Mouse (Mus musculus) stomach, embryonic 14.5 days (tissue): ENCODE data around the gene Crnkl1. TPM values are rescaled to one million over a fixed set of nuclear protein-coding genes. Genes with fewer than 3 reads are reported as not detected.
"Not testable (repeated sequence)": the region's sequence is repeated elsewhere in the genome, so short reads cannot be mapped to it uniquely, and the experiment has no call there.

ENCODE experiments used
- ATAC-seq: fragments of 200-750 bp; cut with Nextera tagmentation; 2 replicates; pipeline ENCODE4 v1.8.0; 2017; ENCODE audit warnings: low read depth, moderate TSS enrichment; ENCODE audit not compliant: insufficient number of reproducible peaks, insufficient read depth, low FRiP score
- H3K27ac ChIP-seq: fragments of 300-500 bp; sonication (generic); 2 replicates; pipeline ENCODE4 v1.5.1; 2014; ENCODE audit warnings: mild to moderate bottlenecking, low read length, moderate library complexity, mixed read lengths
- H3K27me3 ChIP-seq: fragments of 300-500 bp; sonication (generic); 2 replicates; pipeline ENCODE4 v1.6.1; 2014; ENCODE audit warnings: low read length, control low read depth, mixed read lengths; ENCODE audit not compliant: control insufficient read depth, insufficient read depth
- H3K36me3 ChIP-seq: fragments of 300-500 bp; sonication (generic); 2 replicates; pipeline ENCODE4 v1.6.1; 2014; ENCODE audit warnings: mild to moderate bottlenecking, control low read depth, low read length, moderate library complexity, mixed read lengths; ENCODE audit not compliant: control insufficient read depth, insufficient read depth
- H3K4me1 ChIP-seq: fragments of 300-500 bp; sonication (generic); 2 replicates; pipeline ENCODE4 v1.6.1; 2014; ENCODE audit warnings: low read length, control low read depth, mixed read lengths; ENCODE audit not compliant: control insufficient read depth, insufficient read depth
- H3K4me2 ChIP-seq: fragments of 300-500 bp; sonication (generic); replicated peaks from 2 replicates; pipeline ENCODE4 v1.6.1; 2014; ENCODE audit warnings: low read depth, low read length, control low read depth
- H3K4me3 ChIP-seq: fragments of 300-500 bp; sonication (generic); 2 replicates; pipeline ENCODE4 v1.5.1; 2014; ENCODE audit warnings: low read depth, low read length, control low read depth
- H3K9ac ChIP-seq: fragments of 300-500 bp; sonication (generic); replicated peaks from 2 replicates; pipeline ENCODE4 v1.6.1; 2014; ENCODE audit warnings: low read depth, mild to moderate bottlenecking, control low read depth, low read length, moderate library complexity, mixed read lengths
- H3K9me3 ChIP-seq: fragments of 300-500 bp; sonication (generic); 2 replicates; pipeline ENCODE4 v1.6.1; 2016; ENCODE audit warnings: low read depth, low read length, control low read depth; ENCODE audit not compliant: control insufficient read depth
- WGBS: fragments of 180-500 bp; shearing (Covaris S2); extraction: QIAGEN DNeasy Blood & Tissue Kit; methylation state at CpG from one replicate; pipeline ENCODE4 v1.1.7; 2014; 5-methylcytosine and 5-hydroxymethylcytosine counted together
- polyA plus RNA-seq: library from polyadenylated mRNA; unstranded; fragments of >200 nt; fragmentation: Nextera tagmentation; extraction: Ambion mirVana; gene quantifications from 2 replicates; pipeline ENCODE4 v1.2.1, GENCODE M21; 2014

The Crnkl1 gene
- polyA plus RNA-seq, 1 experiment from 2014 or later = 28.7 TPM

DNA sequence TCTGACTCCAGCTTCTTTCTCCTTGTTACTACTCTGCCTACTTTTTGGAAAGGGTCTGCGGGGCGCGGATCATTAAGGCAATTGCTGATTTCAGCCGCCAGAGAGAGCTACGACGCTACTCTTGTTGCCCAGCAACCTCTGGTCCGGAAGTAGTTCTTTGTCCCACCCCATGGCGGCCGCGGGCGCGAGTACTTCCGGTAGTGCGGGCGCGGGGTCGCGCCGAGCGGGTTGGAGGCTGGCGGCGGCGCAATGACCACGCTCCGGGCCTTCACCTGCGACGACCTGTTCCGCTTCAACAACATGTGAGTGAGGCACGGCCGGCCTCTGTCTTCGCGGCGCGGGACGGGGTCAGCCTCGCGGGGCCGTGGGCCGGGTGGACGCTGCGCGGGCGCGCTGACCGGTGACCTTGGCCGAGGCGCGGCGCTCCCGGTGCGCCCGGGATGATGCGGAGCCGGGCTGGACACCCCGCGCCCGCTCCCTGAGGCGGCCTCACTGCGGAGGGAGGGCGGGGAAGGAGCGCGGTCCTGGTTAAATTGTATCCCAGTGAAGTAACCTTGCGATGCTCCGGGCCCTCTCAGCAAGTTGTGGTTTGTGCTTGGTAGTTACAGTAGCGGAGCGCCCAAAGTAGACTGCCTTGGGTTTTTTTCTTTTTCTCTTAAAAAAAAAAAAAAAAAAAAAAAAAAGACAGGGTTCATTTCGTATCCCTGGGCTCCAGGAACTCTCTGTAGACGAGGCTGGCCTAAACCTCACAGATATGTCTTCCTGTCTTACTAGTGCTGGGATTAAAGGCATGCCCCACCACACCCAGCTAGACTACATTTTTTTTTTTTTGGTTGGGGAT lies 31.5 kb downstream of the Crnkl1 start:
- H3K4me3 ChIP-seq = peak overlapping the region; percentile 94
- peak overlapping the region; percentile 42 for H3K4me2 ChIP-seq
- ATAC-seq = peak; percentile 96
- H3K4me1 ChIP-seq = peaks cover 12% of the 10 kb centered on the region; the same call in 1 of the 2 replicates
- no peaks in the 10 kb centered on the region; the same call in 1 of the 2 replicates for H3K36me3 ChIP-seq
- no peaks in the 10 kb centered on the region for H3K27me3 ChIP-seq
- under 1% methylated on average over 68 of the region's 68 CpGs for WGBS
- H3K27ac ChIP-seq = peak overlapping the region; percentile 84
- no peaks in the 10 kb centered on the region for H3K9me3 ChIP-seq
- peak overlapping the region; percentile 96 for H3K9ac ChIP-seq

DNA sequence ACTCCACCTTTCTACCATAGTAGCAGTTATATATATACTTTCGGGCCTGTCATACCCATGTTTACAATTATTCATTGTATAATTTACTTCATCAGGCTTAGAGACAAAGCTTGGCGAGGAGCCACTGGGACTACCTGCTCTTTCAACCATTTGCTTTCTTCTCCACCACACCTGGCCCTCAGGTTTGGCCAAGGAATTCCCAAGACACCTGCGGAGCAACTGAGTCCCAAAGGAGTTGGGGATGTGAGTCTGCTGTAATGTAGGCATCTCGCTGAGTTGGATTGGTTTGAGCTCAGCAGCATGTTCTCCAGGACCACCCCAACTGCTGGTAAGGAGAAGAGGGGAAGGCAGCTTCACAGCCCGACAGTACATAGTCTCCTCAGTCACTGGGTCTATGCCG lies 33.0 kb downstream of the Crnkl1 start, which contains the start of gene Naa20:
Gene Naa20 (plus strand): TSS at position 239 of the 400 bp plus-strand sequence.
- Histone ChIP-seq H3K9ac (no peak within 1 kb of the TSS; the same call in 1 of the 2 replicates), H3K4me2 (peak within 1 kb of the TSS; percentile 42), H3K9me3 (no peaks in the 10 kb centered on the region), H3K4me1 (peaks cover 12% of the 10 kb centered on the region; the same call in 1 of the 2 replicates), H3K27ac (no peak within 1 kb of the TSS; the same call in 1 of the 2 replicates), H3K4me3 (peak within 1 kb of the TSS; percentile 94), H3K27me3 (no peaks in the 10 kb centered on the region), H3K36me3 (no peaks in the 10 kb centered on the region; the same call in 1 of the 2 replicates)
- WGBS = 83% methylated on average over 6 of the region's 6 CpGs
- no peak for ATAC-seq

DNA sequence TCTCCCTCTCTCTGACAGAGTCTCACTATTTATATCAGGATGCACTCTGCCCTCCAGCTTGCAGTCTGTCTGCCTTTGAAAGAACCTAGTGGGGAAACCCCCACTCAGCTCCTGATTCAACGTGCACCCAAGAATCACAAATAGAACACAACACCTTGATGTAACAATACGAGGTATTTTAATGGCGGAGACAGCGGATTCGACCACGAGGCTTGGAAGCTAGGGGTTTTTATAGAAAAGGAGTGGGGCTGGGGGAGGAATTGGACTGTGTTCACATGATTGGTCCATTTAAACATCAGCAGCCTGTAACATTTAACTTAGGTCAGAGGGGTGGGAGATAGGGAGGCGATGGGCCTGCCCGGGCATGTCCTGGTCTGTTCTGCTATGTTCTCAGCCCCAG lies 34.5 kb downstream of the Crnkl1 start:
- H3K9me3 ChIP-seq, H3K36me3 ChIP-seq, H3K27me3 ChIP-seq, H3K9ac ChIP-seq, H3K4me2 ChIP-seq, H3K27ac ChIP-seq, H3K4me3 ChIP-seq, ATAC-seq: not testable (repeated sequence)
- peaks cover 12% of the 10 kb centered on the region; the same call in 1 of the 2 replicates for H3K4me1 ChIP-seq
- WGBS = 63% methylated on average over 7 of the region's 8 CpGs

DNA sequence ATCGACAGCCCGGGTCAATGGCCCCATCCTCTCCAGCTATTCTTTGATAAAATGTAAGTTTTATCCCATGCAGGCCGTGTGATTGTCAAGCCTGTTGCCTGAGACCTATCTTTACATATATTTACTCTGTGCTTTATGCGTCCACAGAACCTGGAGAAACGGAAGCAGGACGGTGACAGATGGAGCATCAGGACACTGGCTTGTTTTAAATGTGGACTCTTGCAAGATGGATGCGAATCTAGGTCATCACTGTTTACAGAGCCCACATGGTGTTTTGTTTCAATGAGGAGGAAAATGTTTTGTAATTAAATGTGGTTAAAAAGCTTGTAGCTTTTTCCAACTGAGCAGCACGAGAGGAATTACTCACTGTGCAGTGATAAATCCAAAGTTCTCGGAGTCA lies 36.7 kb downstream of the Crnkl1 start:
- Histone ChIP-seq H3K4me3 (no peak overlapping the region), H3K4me1 (no peaks in the 10 kb centered on the region), H3K27me3 (no peaks in the 10 kb centered on the region), H3K9me3 (no peaks in the 10 kb centered on the region), H3K36me3 (no peaks in the 10 kb centered on the region), H3K27ac (no peak overlapping the region), H3K9ac (no peak overlapping the region), H3K4me2 (no peak overlapping the region)
- ATAC-seq = no peak
- WGBS = 48% methylated on average over 9 of the region's 9 CpGs

DNA sequence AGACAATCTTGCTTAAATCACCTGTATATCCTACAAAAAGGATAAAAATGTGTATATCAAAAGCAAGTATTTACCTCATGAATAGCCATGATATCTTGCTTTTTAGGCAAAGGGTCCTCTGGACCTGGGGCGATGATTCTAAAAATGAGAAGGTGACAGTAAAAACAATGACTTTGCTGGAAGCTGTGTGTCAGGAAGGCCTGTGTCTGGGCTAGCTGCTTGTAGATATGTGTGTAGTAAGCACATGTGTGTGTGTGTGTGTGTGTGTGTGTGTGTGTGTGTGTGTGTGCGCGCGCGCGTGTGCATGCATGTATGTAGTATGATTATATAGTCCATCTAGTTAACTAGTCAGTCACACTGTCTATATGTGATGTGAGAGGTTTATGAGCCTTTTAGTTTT lies 41.1 kb downstream of the Crnkl1 start:
- H3K27ac ChIP-seq = no peak overlapping the region
- no peaks in the 10 kb centered on the region for H3K9me3 ChIP-seq
- no peak overlapping the region for H3K9ac ChIP-seq
- no peaks in the 10 kb centered on the region for H3K27me3 ChIP-seq
- 97% methylated on average over 6 of the region's 6 CpGs for WGBS
- H3K4me2 ChIP-seq = no peak overlapping the region
- no peak for ATAC-seq
- H3K36me3 ChIP-seq = no peaks in the 10 kb centered on the region
- no peaks in the 10 kb centered on the region for H3K4me1 ChIP-seq
- H3K4me3 ChIP-seq = no peak overlapping the region

DNA sequence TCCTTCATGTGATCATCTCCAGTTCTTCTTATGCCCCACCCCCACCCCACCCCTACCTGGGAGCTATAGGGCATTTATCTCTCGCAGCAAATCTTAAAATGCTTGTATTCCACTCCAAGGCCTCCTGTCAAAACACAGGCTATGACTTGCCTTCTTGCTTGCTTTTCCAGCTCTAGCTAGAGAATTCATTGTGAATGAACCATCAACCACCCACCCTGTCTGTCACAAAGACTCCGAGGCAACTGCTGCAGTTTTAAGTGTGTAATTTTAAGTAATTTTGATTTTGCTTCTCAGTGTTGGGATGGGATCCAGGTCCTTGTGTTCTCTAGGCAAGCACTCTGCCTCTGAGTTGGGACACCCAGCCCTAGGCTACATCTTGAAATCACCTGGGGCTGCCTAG lies 44.2 kb downstream of the Crnkl1 start:
- Histone ChIP-seq H3K27me3 (no peaks in the 10 kb centered on the region), H3K4me2 (no peak overlapping the region), H3K9me3 (no peaks in the 10 kb centered on the region), H3K4me3 (no peak overlapping the region), H3K36me3 (peaks cover 11% of the 10 kb centered on the region), H3K9ac (no peak overlapping the region), H3K4me1 (peaks cover 12% of the 10 kb centered on the region), H3K27ac (no peak overlapping the region)
- 74% methylated on average over 2 of the region's 2 CpGs for WGBS
- no peak for ATAC-seq

DNA sequence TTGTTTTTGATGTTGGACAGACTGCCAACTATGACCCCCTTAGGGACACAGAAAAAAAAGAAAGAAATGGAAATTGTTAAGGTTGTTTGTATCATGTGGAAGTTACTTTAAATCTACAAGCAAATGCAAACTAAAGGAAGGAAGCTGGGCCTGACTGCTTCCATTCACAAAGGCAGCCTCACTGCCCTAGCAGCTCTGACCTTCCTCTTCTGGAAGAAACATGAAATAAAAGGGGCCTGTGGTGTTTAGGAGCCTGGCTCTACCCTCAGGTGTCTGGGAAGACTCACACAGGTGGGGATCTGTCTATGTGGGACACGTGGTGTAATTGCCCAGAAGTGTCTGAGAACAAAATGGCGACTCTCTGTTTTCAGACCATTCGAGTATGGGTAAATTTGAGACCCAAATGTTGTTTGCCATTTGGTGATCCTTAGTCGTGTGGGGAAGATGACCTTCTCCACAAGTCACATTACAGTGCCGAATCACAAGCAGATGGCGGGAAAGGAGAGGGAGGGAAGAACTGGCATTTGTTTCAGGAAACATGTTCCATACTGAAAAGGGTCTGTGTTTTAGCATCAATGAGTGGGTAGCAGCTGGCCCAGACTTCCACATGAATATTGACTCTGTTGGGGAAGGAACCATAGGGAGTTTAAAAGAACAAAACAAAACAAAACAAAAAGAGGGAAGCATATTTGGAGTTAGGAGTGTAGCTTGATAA lies 45.9 kb downstream of the Crnkl1 start:
- peaks cover 15% of the 10 kb centered on the region for H3K36me3 ChIP-seq
- ATAC-seq = 0 out of 2 replicates have a peak, but pooled peaks have one; percentile 21

DNA sequence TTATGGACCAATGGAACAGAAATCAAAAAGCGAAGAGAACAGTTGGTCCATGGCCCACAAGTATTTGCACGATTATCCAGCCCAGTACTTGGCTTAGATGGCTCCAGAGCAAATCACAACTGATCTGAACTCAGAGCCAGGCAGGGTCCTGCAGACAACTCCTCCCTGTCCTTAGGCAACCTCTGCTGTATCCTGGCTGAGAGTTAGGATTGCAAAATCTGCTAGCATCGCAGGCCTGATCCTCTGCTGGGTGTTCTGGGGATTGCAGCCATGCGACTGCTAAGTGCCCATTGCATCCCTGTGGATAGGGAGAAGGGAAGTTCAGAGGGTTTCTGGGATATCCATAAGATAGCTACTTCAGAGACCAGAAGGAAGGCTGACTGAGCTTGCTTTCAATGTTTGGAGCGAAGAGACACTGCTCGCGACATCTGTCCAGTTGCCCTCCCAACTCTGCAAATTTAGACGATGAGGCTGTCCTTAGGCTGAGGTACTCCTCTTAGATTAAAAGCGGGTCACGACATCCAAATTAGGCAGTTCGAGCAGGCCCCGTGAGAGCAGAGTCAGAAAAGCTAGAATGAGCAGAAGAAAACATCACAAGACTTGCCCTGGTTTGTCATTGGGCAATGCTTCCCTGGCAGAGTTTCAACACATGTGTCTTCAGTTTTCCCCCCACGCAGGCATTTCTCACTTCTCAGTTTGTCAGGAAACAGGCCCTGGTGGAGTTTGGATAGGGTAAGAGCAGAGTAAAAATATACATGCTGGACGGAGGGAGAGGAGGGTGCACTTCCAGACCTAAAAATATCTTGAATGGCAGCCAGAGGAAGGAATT lies 46.7 kb downstream of the Crnkl1 start:
- Histone ChIP-seq H3K4me1 (peaks cover 28% of the 10 kb centered on the region), H3K36me3 (peaks cover 15% of the 10 kb centered on the region), H3K27ac (peak overlapping the region; percentile 78), H3K4me2 (no peak overlapping the region), H3K9ac (no peak overlapping the region), H3K9me3 (no peaks in the 10 kb centered on the region), H3K4me3 (no peak overlapping the region), H3K27me3 (no peaks in the 10 kb centered on the region)
- ATAC-seq = no peak
- WGBS = 53% methylated on average over 14 of the region's 14 CpGs

More for the DNA sequence above, 45.9 kb downstream of the Crnkl1 start:
- Histone ChIP-seq H3K4me1 (peaks cover 27% of the 10 kb centered on the region), H3K27me3 (no peaks in the 10 kb centered on the region), H3K4me3 (no peak overlapping the region), H3K9me3 (no peaks in the 10 kb centered on the region), H3K27ac (peak overlapping the region; percentile 78), H3K9ac (no peak overlapping the region), H3K4me2 (no peak overlapping the region)
- WGBS = 56% methylated on average over 6 of the region's 6 CpGs
